Mouse (Mus musculus): ENCODE results near the gene Rab44.
A peak's percentile ranks its signal among the peaks of the same experiment; 100 is the strongest.

Rab44 gene

GRCm38 (mm10) chr17:29168438-29168837 is 54.5 kb downstream of the Rab44 start:
- DNase-seq (ENCODE audit: low read depth, low spot score), result no peak

GRCm38 (mm10) chr17:29168996-29169601 is 55.2 kb downstream of the Rab44 start:
- DNase-seq (ENCODE audit: low read depth, low spot score), result no peak

- DNase-seq (ENCODE audit: low read depth, low spot score), result no peak
Observed at GRCm38 (mm10) chr17:29170431-29171000, 56.6 kb downstream of the Rab44 start.

GRCm38 (mm10) chr17:29171001-29171772 is 57.2 kb downstream of the Rab44 start:
- no peak for DNase-seq (ENCODE audit: low read depth, low spot score)

- no peak for DNase-seq (ENCODE audit: low read depth, low spot score)
Observed at GRCm38 (mm10) chr17:29172062-29172461, 58.1 kb downstream of the Rab44 start.

GRCm38 (mm10) chr17:29173165-29173564 is 59.2 kb downstream of the Rab44 start:
- no peak for DNase-seq (ENCODE audit: low read depth, low spot score)

GRCm38 (mm10) chr17:29175693-29176092 is 61.7 kb downstream of the Rab44 start:
- DNase-seq (ENCODE audit: low read depth, low spot score), result no peak

GRCm38 (mm10) chr17:29176391-29177267 is 62.7 kb downstream of the Rab44 start:
- peak; percentile 79 for DNase-seq (ENCODE audit: low read depth, low spot score)

GRCm38 (mm10) chr17:29178503-29179059 is 64.6 kb downstream of the Rab44 start:
- no peak for DNase-seq (ENCODE audit: low read depth, low spot score)

GRCm38 (mm10) chr17:29179917-29180316 is 66.0 kb downstream of the Rab44 start:
- no peak for DNase-seq (ENCODE audit: low read depth, low spot score)

GRCm38 (mm10) chr17:29180406-29181127 is 66.6 kb downstream of the Rab44 start:
- no peak for DNase-seq (ENCODE audit: low read depth, low spot score)

- DNase-seq (ENCODE audit: low read depth, low spot score), result no peak
Observed at GRCm38 (mm10) chr17:29181751-29182150, 67.8 kb downstream of the Rab44 start.

GRCm38 (mm10) chr17:29183162-29183561 is 69.2 kb downstream of the Rab44 start:
- no peak for DNase-seq (ENCODE audit: low read depth, low spot score)

- DNase-seq (ENCODE audit: low read depth, low spot score), result no peak
Observed at GRCm38 (mm10) chr17:29185376-29186046, 71.6 kb downstream of the Rab44 start.

- no peak for DNase-seq (ENCODE audit: low read depth, low spot score)
Observed at GRCm38 (mm10) chr17:29186989-29187859, 73.3 kb downstream of the Rab44 start.

- no peak for DNase-seq (ENCODE audit: low read depth, low spot score)
Observed at GRCm38 (mm10) chr17:29188989-29189388, 75.0 kb downstream of the Rab44 start.

- no peak for DNase-seq (ENCODE audit: low read depth, low spot score)
Observed at GRCm38 (mm10) chr17:29195579-29195978, 81.6 kb downstream of the Rab44 start.
